Mouse (Mus musculus): ENCODE measurements around the gene Olfr605. TPM values are rescaled to one million over a fixed set of nuclear protein-coding genes. Genes with fewer than 3 reads are reported as not detected.
"Not testable (repeated sequence)": the region's sequence is repeated elsewhere in the genome, so short reads cannot be mapped to it uniquely, and the experiment has no call there.

The Olfr605 gene
- not detected in 2 replicates for polyA plus RNA-seq (2016; fragmentation: Nextera tagmentation; extraction: Ambion mirVana)

- WGBS = 86% methylated on average over 1 of the region's 1 CpGs
- H3K36me3 ChIP-seq = no peaks in the 10 kb centered on the region
- no peak within 1 kb of the TSS for H3K4me3 ChIP-seq
- no peak within 1 kb of the TSS for H3K4me2 ChIP-seq (replicated peaks)
- H3K9ac ChIP-seq = no peak within 1 kb of the TSS
- H3K27me3 ChIP-seq = no peaks in the 10 kb centered on the region
- no peak for ATAC-seq (ENCODE audit: low FRiP score)
- H3K27ac ChIP-seq = no peak within 1 kb of the TSS
- no peaks in the 10 kb centered on the region for H3K4me1 ChIP-seq
- H3K9me3 ChIP-seq (replicated peaks) = no peaks in the 10 kb centered on the region
Measured at GRCm38 (mm10) chr7:103445339-103445738, at the start of gene Olfr605. TSS of gene Olfr605 (minus strand) at chr7:103445439.

GRCm38 (mm10) chr7:103477106-103477505, 31.9 kb upstream of the Olfr605 start:
- H3K9ac ChIP-seq = not testable (repeated sequence)

GRCm38 (mm10) chr7:103469577-103469976, 24.3 kb upstream of the Olfr605 start, which contains the start of gene Olfr608:
TSS of gene Olfr608 (plus strand) at chr7:103469877.
- no peak for ATAC-seq (ENCODE audit: low FRiP score)
- H3K4me2 ChIP-seq (replicated peaks) = no peak within 1 kb of the TSS
- H3K36me3 ChIP-seq = no peaks in the 10 kb centered on the region
- H3K4me3 ChIP-seq = no peak within 1 kb of the TSS
- H3K4me1 ChIP-seq = no peaks in the 10 kb centered on the region
- H3K9me3 ChIP-seq (replicated peaks) = 0 out of 2 replicates have a peak, but pooled peaks cover 4% of the 10 kb centered on the region
- H3K9ac ChIP-seq = no peak within 1 kb of the TSS
- no peaks in the 10 kb centered on the region for H3K27me3 ChIP-seq
- no peak within 1 kb of the TSS for H3K27ac ChIP-seq

More at GRCm38 (mm10) chr7:103477106-103477505, 31.9 kb upstream of the Olfr605 start:
- ATAC-seq (ENCODE audit: low FRiP score); H3K27ac ChIP-seq; H3K27me3 ChIP-seq; H3K4me1 ChIP-seq; H3K4me3 ChIP-seq; H3K36me3 ChIP-seq; H3K9me3 ChIP-seq (replicated peaks); H3K4me2 ChIP-seq (replicated peaks): not testable (repeated sequence)
- 85% methylated on average over 9 of the region's 9 CpGs for WGBS

GRCm38 (mm10) chr7:103460590-103460989, 15.4 kb upstream of the Olfr605 start:
- no peak overlapping the region for H3K4me2 ChIP-seq (replicated peaks)
- no peaks in the 10 kb centered on the region for H3K27me3 ChIP-seq
- no peak overlapping the region for H3K4me3 ChIP-seq
- ATAC-seq (ENCODE audit: low FRiP score) = no peak
- no peaks in the 10 kb centered on the region for H3K4me1 ChIP-seq
- 93% methylated on average over 5 of the region's 5 CpGs for WGBS
- no peak overlapping the region for H3K27ac ChIP-seq
- no peak overlapping the region for H3K9ac ChIP-seq
- no peaks in the 10 kb centered on the region for H3K36me3 ChIP-seq
- 0 out of 2 replicates have a peak, but pooled peaks cover 2% of the 10 kb centered on the region for H3K9me3 ChIP-seq (replicated peaks)

GRCm38 (mm10) chr7:103448746-103449145, 3.5 kb upstream of the Olfr605 start, which contains the start of gene Olfr606:
TSS of gene Olfr606 (plus strand) at chr7:103449046.
- WGBS = 93% methylated on average over 2 of the region's 2 CpGs

GRCm38 (mm10) chr7:103414772-103415171, 30.5 kb downstream of the Olfr605 start, which contains the start of gene Usp17lc:
TSS of gene Usp17lc (plus strand) at chr7:103415072.
- H3K27me3 ChIP-seq; H3K9ac ChIP-seq; H3K4me1 ChIP-seq; H3K27ac ChIP-seq; H3K4me2 ChIP-seq (replicated peaks); H3K36me3 ChIP-seq; ATAC-seq (ENCODE audit: low FRiP score); H3K4me3 ChIP-seq; H3K9me3 ChIP-seq (replicated peaks): not testable (repeated sequence)
- 80% methylated on average over 1 of the region's 1 CpGs for WGBS

More at GRCm38 (mm10) chr7:103448746-103449145, 3.5 kb upstream of the Olfr605 start, which contains the start of gene Olfr606:
- Histone ChIP-seq H3K4me3 (no peak within 1 kb of the TSS), H3K9ac (no peak within 1 kb of the TSS), H3K27ac (no peak within 1 kb of the TSS), H3K4me2 (replicated peaks) (no peak within 1 kb of the TSS), H3K4me1 (no peaks in the 10 kb centered on the region), H3K9me3 (replicated peaks) (no peaks in the 10 kb centered on the region), H3K27me3 (no peaks in the 10 kb centered on the region), H3K36me3 (no peaks in the 10 kb centered on the region)
- no peak for ATAC-seq (ENCODE audit: low FRiP score)

GRCm38 (mm10) chr7:103406521-103407055, 38.7 kb downstream of the Olfr605 start:
- WGBS = 78% methylated on average over 3 of the region's 3 CpGs
- H3K4me2 ChIP-seq (replicated peaks); H3K36me3 ChIP-seq; H3K9ac ChIP-seq; H3K27me3 ChIP-seq; H3K9me3 ChIP-seq (replicated peaks); H3K27ac ChIP-seq; H3K4me1 ChIP-seq; ATAC-seq (ENCODE audit: low FRiP score); H3K4me3 ChIP-seq: not testable (repeated sequence)

- no peak overlapping the region for H3K27ac ChIP-seq
- no peak overlapping the region for H3K4me2 ChIP-seq (replicated peaks)
- no peak overlapping the region for H3K9ac ChIP-seq
- H3K36me3 ChIP-seq = no peaks in the 10 kb centered on the region
- H3K9me3 ChIP-seq (replicated peaks) = no peaks in the 10 kb centered on the region
- no peaks in the 10 kb centered on the region for H3K27me3 ChIP-seq
- no peaks in the 10 kb centered on the region for H3K4me1 ChIP-seq
- ATAC-seq (ENCODE audit: low FRiP score) = no peak
- no peak overlapping the region for H3K4me3 ChIP-seq
- 11% methylated on average over 1 of the region's 1 CpGs for WGBS
Measured at GRCm38 (mm10) chr7:103398981-103399380, 46.3 kb downstream of the Olfr605 start.

- H3K4me1 ChIP-seq = no peaks in the 10 kb centered on the region
- H3K4me2 ChIP-seq (replicated peaks) = no peak overlapping the region
- no peak overlapping the region for H3K9ac ChIP-seq
- H3K27ac ChIP-seq = no peak overlapping the region
- H3K27me3 ChIP-seq = no peaks in the 10 kb centered on the region
- ATAC-seq (ENCODE audit: low FRiP score) = no peak
- H3K9me3 ChIP-seq (replicated peaks) = no peaks in the 10 kb centered on the region
- no peaks in the 10 kb centered on the region for H3K36me3 ChIP-seq
- no peak overlapping the region for H3K4me3 ChIP-seq
Measured at GRCm38 (mm10) chr7:103397758-103398157, 47.5 kb downstream of the Olfr605 start.

Small RNA genes lying within 50 kb of the gene (microRNA-seq; reads per million reads assigned to microRNA genes)
- not detected for gene Gm25774

Other genes starting within 250 kb of the Olfr605 start
- not detected in 2 replicates for gene Olfr593, start 233.6 kb downstream of the Olfr605 start, polyA plus RNA-seq (2016; fragmentation: Nextera tagmentation; extraction: Ambion mirVana)
- not detected in 2 replicates for gene Olfr594, start 228.4 kb downstream of the Olfr605 start, polyA plus RNA-seq (2016; fragmentation: Nextera tagmentation; extraction: Ambion mirVana)
- not detected in 2 replicates for gene Usp17ld, start 192.9 kb downstream of the Olfr605 start, polyA plus RNA-seq (2016; fragmentation: Nextera tagmentation; extraction: Ambion mirVana)
- not detected in 2 replicates for gene Olfr596, start 139.8 kb downstream of the Olfr605 start, polyA plus RNA-seq (2016; fragmentation: Nextera tagmentation; extraction: Ambion mirVana)
- gene Olfr597, start 129.1 kb downstream of the Olfr605 start, polyA plus RNA-seq (2016; fragmentation: Nextera tagmentation; extraction: Ambion mirVana) = not detected in 2 replicates
- gene Olfr598, start 121.9 kb downstream of the Olfr605 start, polyA plus RNA-seq (2016; fragmentation: Nextera tagmentation; extraction: Ambion mirVana) = not detected in 2 replicates
- not detected in 2 replicates for gene Olfr599, start 109.5 kb downstream of the Olfr605 start, polyA plus RNA-seq (2016; fragmentation: Nextera tagmentation; extraction: Ambion mirVana)
- not detected in 2 replicates for gene Olfr600, start 95.8 kb downstream of the Olfr605 start, polyA plus RNA-seq (2016; fragmentation: Nextera tagmentation; extraction: Ambion mirVana)
- gene Olfr601, start 82.8 kb downstream of the Olfr605 start, polyA plus RNA-seq (2016; fragmentation: Nextera tagmentation; extraction: Ambion mirVana) = not detected in 2 replicates
- not detected in 2 replicates for gene Olfr603, start 59.3 kb downstream of the Olfr605 start, polyA plus RNA-seq (2016; fragmentation: Nextera tagmentation; extraction: Ambion mirVana)
- not detected in 2 replicates for gene Usp17lc, start 30.4 kb downstream of the Olfr605 start, polyA plus RNA-seq (2016; fragmentation: Nextera tagmentation; extraction: Ambion mirVana)
- not detected in 2 replicates for gene Olfr606, start 3.6 kb upstream of the Olfr605 start, polyA plus RNA-seq (2016; fragmentation: Nextera tagmentation; extraction: Ambion mirVana)
- gene Olfr607, start 18.7 kb upstream of the Olfr605 start, polyA plus RNA-seq (2016; fragmentation: Nextera tagmentation; extraction: Ambion mirVana) = not detected in 2 replicates
- not detected in 2 replicates for gene Olfr608, start 24.4 kb upstream of the Olfr605 start, polyA plus RNA-seq (2016; fragmentation: Nextera tagmentation; extraction: Ambion mirVana)
- gene Olfr609, start 52.6 kb upstream of the Olfr605 start, polyA plus RNA-seq (2016; fragmentation: Nextera tagmentation; extraction: Ambion mirVana) = not detected in 2 replicates
- gene Olfr610, start 66.7 kb upstream of the Olfr605 start, polyA plus RNA-seq (2016; fragmentation: Nextera tagmentation; extraction: Ambion mirVana) = not detected in 2 replicates
- gene Olfr611, start 75.4 kb upstream of the Olfr605 start, polyA plus RNA-seq (2016; fragmentation: Nextera tagmentation; extraction: Ambion mirVana) = not detected in 2 replicates
- gene Olfr612, start 97.3 kb upstream of the Olfr605 start, polyA plus RNA-seq (2016; fragmentation: Nextera tagmentation; extraction: Ambion mirVana) = not detected in 2 replicates
- gene Olfr613, start 102.6 kb upstream of the Olfr605 start, polyA plus RNA-seq (2016; fragmentation: Nextera tagmentation; extraction: Ambion mirVana) = not detected in 2 replicates
- gene Olfr615, start 110.6 kb upstream of the Olfr605 start, polyA plus RNA-seq (2016; fragmentation: Nextera tagmentation; extraction: Ambion mirVana) = not detected in 2 replicates
- gene Olfr616, start 123.7 kb upstream of the Olfr605 start, polyA plus RNA-seq (2016; fragmentation: Nextera tagmentation; extraction: Ambion mirVana) = not detected in 2 replicates
- not detected in 2 replicates for gene Olfr617, start 127.6 kb upstream of the Olfr605 start, polyA plus RNA-seq (2016; fragmentation: Nextera tagmentation; extraction: Ambion mirVana)
- not detected in 2 replicates for gene Olfr618, start 144.7 kb upstream of the Olfr605 start, polyA plus RNA-seq (2016; fragmentation: Nextera tagmentation; extraction: Ambion mirVana)
- not detected in 2 replicates for gene Olfr619, start 155.1 kb upstream of the Olfr605 start, polyA plus RNA-seq (2016; fragmentation: Nextera tagmentation; extraction: Ambion mirVana)
- not detected in 2 replicates for gene Olfr620, start 167.1 kb upstream of the Olfr605 start, polyA plus RNA-seq (2016; fragmentation: Nextera tagmentation; extraction: Ambion mirVana)
- gene Olfr622, start 197.3 kb upstream of the Olfr605 start, polyA plus RNA-seq (2016; fragmentation: Nextera tagmentation; extraction: Ambion mirVana) = not detected in 2 replicates
- not detected in 2 replicates for gene Olfr623, start 218.3 kb upstream of the Olfr605 start, polyA plus RNA-seq (2016; fragmentation: Nextera tagmentation; extraction: Ambion mirVana)
- 0.04 and 0.07 TPM in 2 replicates for gene Olfr624, start 225.8 kb upstream of the Olfr605 start, polyA plus RNA-seq (2016; fragmentation: Nextera tagmentation; extraction: Ambion mirVana)
- not detected in 2 replicates for gene Olfr625-ps1, start 237.3 kb upstream of the Olfr605 start, polyA plus RNA-seq (2016; fragmentation: Nextera tagmentation; extraction: Ambion mirVana)

All from hindbrain, embryonic 12.5 days (tissue).